Mouse (Mus musculus) heart, postnatal 0 days (tissue): ENCODE data around the gene Syn3. TPM values are rescaled to one million over a fixed set of nuclear protein-coding genes. Genes with fewer than 3 reads are reported as not detected.

Experiments used
- ATAC-seq: fragments of 200-750 bp; cut with Nextera tagmentation; 2 replicates; pipeline ENCODE4 v1.8.0; 2017; ENCODE audit warnings: low read depth, moderate number of reproducible peaks, moderate library complexity; ENCODE audit not compliant: insufficient read depth
- DNase-seq: peaks from one replicate; pipeline ENCODE4 v3.0.0-alpha.2; 2016; ENCODE audit warnings: low spot score
- H3K27ac ChIP-seq: fragments of 300-500 bp; sonication (generic); 2 replicates; pipeline ENCODE4 v1.5.1; 2014; ENCODE audit warnings: low read depth, mild to moderate bottlenecking
- H3K27me3 ChIP-seq: fragments of 300-500 bp; sonication (generic); 2 replicates; pipeline ENCODE4 v1.6.1; 2014; ENCODE audit warnings: low read length, mixed read lengths; ENCODE audit not compliant: control insufficient read depth, insufficient read depth
- H3K36me3 ChIP-seq: fragments of 300-500 bp; sonication (generic); replicated peaks from 2 replicates; pipeline ENCODE4 v1.6.1; 2014; ENCODE audit warnings: low read length, mixed read lengths; ENCODE audit not compliant: control insufficient read depth, insufficient read depth
- H3K4me1 ChIP-seq: fragments of 300-500 bp; sonication (generic); 2 replicates; pipeline ENCODE4 v1.6.1; 2014; ENCODE audit warnings: antibody characterized with exemption; ENCODE audit not compliant: control insufficient read depth, insufficient read depth
- H3K4me2 ChIP-seq: fragments of 300-500 bp; sonication (generic); 2 replicates; pipeline ENCODE4 v1.6.1; 2014; ENCODE audit warnings: low read depth, mild to moderate bottlenecking, low read length, moderate library complexity
- H3K4me3 ChIP-seq: fragments of 300-500 bp; sonication (generic); 2 replicates; pipeline ENCODE4 v1.5.1; 2014; ENCODE audit warnings: low read depth, low read length
- H3K9ac ChIP-seq: fragments of 300-500 bp; sonication (generic); replicated peaks from 2 replicates; pipeline ENCODE4 v1.6.1; 2014; ENCODE audit warnings: low read depth, low read length, mixed read lengths
- H3K9me3 ChIP-seq: fragments of 300-500 bp; sonication (generic); replicated peaks from 2 replicates; pipeline ENCODE4 v1.6.1; 2016; ENCODE audit warnings: low read length; ENCODE audit not compliant: control insufficient read depth
- CTCF ChIP-seq: IDR thresholded peaks from 2 replicates; pipeline ENCODE4 v1.5.1; 2016; ENCODE audit warnings: antibody characterized with exemption, control low read depth, low read depth
- EP300 ChIP-seq: IDR thresholded peaks from 2 replicates; pipeline ENCODE4 v1.6.1; 2016; ENCODE audit warnings: antibody characterized with exemption, low read depth
- WGBS: fragments of 180-500 bp; shearing (Covaris S2); extraction: QIAGEN DNeasy Blood & Tissue Kit; methylation state at CpG from one replicate; pipeline ENCODE4 v1.1.7; 2014; 5-methylcytosine and 5-hydroxymethylcytosine counted together
- polyA plus RNA-seq: library from polyadenylated mRNA; unstranded; fragments of >200 nt; fragmentation: Nextera tagmentation; extraction: Ambion mirVana; gene quantifications from 2 replicates; pipeline ENCODE4 v1.2.1, GENCODE M21; 2015
- total RNA-seq: library from RNA; depleted of rRNA; stranded (reverse); fragments of >200 nt; gene quantifications from 2 replicates; pipeline ENCODE4 v1.2.3, GENCODE M21; 2014; ENCODE audit warnings: low replicate concordance

The Syn3 gene
- total and polyA plus RNA-seq, 2 experiments from 2014 or later = 0.48 TPM; not detected in 1

- ATAC-seq = no peak
- TF ChIP-seq EP300 = no peak
- no peak for TF ChIP-seq CTCF
- no peak for DNase-seq
- no peaks in the 10 kb centered on the region for H3K36me3 ChIP-seq
- no peaks in the 10 kb centered on the region for H3K27me3 ChIP-seq
- H3K4me3 ChIP-seq = no peak overlapping the region
- H3K27ac ChIP-seq = no peak overlapping the region
- H3K4me2 ChIP-seq = no peak overlapping the region
- no peak overlapping the region for H3K9ac ChIP-seq
- H3K9me3 ChIP-seq = no peaks in the 10 kb centered on the region
- WGBS = 63% methylated on average over 2 of the region's 2 CpGs
- no peaks in the 10 kb centered on the region for H3K4me1 ChIP-seq
These were observed 382.4 kb downstream of the Syn3 start for GRCm38 (mm10) chr10:86116268-86116667.

- Histone ChIP-seq H3K9ac (no peak overlapping the region), H3K4me3 (no peak overlapping the region), H3K27me3 (no peaks in the 10 kb centered on the region), H3K4me2 (no peak overlapping the region), H3K4me1 (no peaks in the 10 kb centered on the region), H3K27ac (peak overlapping the region; percentile 16; the same call in 1 of the 2 replicates), H3K9me3 (no peaks in the 10 kb centered on the region), H3K36me3 (no peaks in the 10 kb centered on the region)
- TF ChIP-seq CTCF (no peak), EP300 (no peak)
- 48% methylated on average over 5 of the region's 5 CpGs for WGBS
- DNase-seq (no peak), ATAC-seq (0 out of 2 replicates have a peak, but pooled peaks have one; percentile 27)
These were observed 384.3 kb downstream of the Syn3 start for GRCm38 (mm10) chr10:86114431-86114848.

DNA sequence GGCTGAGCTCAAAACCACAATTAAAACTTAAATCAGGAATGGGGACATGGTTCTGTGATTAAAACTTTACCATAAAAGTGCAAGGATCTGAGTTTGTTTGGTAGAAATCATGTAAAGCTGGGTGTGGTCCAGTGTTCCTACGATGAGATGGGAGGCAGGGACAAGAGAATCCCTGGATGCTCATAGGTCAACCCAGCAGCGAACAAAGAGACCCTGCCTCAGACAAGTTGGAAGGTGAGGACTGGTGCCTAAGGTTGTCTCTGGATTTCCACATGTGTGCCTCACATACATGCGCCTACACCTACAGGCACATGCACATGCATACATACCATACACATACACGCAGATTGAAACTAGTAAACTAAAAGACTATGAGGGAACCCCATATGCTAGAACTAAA lies 389.9 kb downstream of the Syn3 start:
- H3K4me1 ChIP-seq = no peaks in the 10 kb centered on the region
- H3K4me3 ChIP-seq = no peak overlapping the region
- ATAC-seq (no peak), DNase-seq (no peak)
- WGBS = 85% methylated on average over 4 of the region's 4 CpGs
- H3K9me3 ChIP-seq = no peaks in the 10 kb centered on the region
- H3K27ac ChIP-seq = no peak overlapping the region
- H3K9ac ChIP-seq = no peak overlapping the region
- H3K4me2 ChIP-seq = no peak overlapping the region
- H3K27me3 ChIP-seq = no peaks in the 10 kb centered on the region
- no peaks in the 10 kb centered on the region for H3K36me3 ChIP-seq
- TF ChIP-seq CTCF (no peak), EP300 (no peak)

- H3K4me2 ChIP-seq = no peak overlapping the region
- no peaks in the 10 kb centered on the region for H3K27me3 ChIP-seq
- no peaks in the 10 kb centered on the region for H3K4me1 ChIP-seq
- H3K36me3 ChIP-seq = no peaks in the 10 kb centered on the region
- DNase-seq (no peak), ATAC-seq (no peak)
- no peak overlapping the region for H3K9ac ChIP-seq
- 68% methylated on average over 4 of the region's 4 CpGs for WGBS
- no peak for TF ChIP-seq CTCF
- TF ChIP-seq EP300 = no peak
- no peak overlapping the region for H3K4me3 ChIP-seq
- H3K9me3 ChIP-seq = no peaks in the 10 kb centered on the region
- no peak overlapping the region for H3K27ac ChIP-seq
These were observed 391.0 kb downstream of the Syn3 start for GRCm38 (mm10) chr10:86107681-86108080.

DNA sequence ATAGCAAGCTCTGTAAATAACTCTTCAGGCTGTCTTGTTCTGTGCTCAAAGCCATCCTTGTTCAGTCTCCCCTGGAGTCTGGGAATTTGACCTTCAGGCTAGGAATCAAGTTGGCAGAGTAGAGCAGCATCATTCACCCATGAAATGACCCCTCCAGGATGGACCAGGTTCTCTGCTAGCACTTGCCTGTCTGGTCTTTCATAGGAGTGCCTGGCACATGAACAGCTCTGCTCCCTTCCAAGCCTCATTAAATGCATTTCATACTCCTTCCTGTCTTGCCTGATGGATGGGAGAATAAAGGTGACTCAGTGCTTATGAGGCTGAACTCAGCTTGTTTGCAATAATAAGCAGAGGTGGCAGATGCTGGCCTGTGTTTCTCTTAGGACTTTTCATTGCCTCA lies 394.7 kb downstream of the Syn3 start:
- no peak for ATAC-seq
- Histone ChIP-seq H3K27ac (no peak overlapping the region), H3K4me1 (no peaks in the 10 kb centered on the region), H3K4me3 (no peak overlapping the region), H3K9ac (no peak overlapping the region), H3K27me3 (no peaks in the 10 kb centered on the region), H3K36me3 (no peaks in the 10 kb centered on the region), H3K4me2 (no peak overlapping the region), H3K9me3 (peaks cover 7% of the 10 kb centered on the region; the same call in 1 of the 2 replicates)
- no peak for TF ChIP-seq EP300
- no peak for DNase-seq

DNA sequence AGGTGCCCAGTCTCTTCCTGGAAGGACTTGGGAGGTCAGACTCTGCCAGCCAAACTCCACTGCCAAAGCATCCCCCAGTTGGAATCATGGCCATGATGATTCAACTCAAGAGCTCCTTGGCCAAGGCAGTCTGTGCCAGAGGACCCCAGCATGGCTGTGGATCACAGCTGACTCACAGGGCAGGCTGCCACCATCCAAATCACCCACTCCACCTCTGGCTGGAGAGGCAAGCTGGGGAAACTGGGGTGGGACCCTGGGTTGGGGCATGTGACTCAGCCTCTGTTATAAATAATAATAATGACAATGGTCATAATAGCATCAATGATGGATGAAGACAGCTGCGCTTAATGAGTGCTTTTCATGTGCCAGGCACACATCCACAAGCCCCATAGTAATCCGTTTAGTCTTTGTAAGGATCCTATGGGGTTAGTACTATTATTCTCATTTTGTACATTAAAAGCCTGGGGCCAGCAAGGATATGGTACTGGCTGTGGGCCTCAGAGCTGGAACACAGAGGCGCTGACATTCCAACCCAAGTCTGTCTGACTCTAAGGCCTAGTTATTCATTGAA lies 398.3 kb downstream of the Syn3 start:
- Histone ChIP-seq H3K9ac (no peak overlapping the region), H3K4me1 (no peaks in the 10 kb centered on the region)

More for the DNA sequence above, 398.3 kb downstream of the Syn3 start:
- DNase-seq (no peak), ATAC-seq (no peak)
- Histone ChIP-seq H3K4me3 (no peak overlapping the region), H3K9me3 (peaks cover 9% of the 10 kb centered on the region; the same call in 1 of the 2 replicates), H3K27ac (no peak overlapping the region), H3K4me2 (no peak overlapping the region), H3K27me3 (no peaks in the 10 kb centered on the region), H3K36me3 (no peaks in the 10 kb centered on the region)
- TF ChIP-seq CTCF (no peak), EP300 (no peak)
- WGBS = 86% methylated on average over 3 of the region's 3 CpGs
